Mouse (Mus musculus) ES-E14 (cell line): ENCODE measurements around the gene Lgals4. TPM values are rescaled to one million over a fixed set of nuclear protein-coding genes. Genes with fewer than 3 reads are reported as not detected.
"Not testable (repeated sequence)": the region's sequence is repeated elsewhere in the genome, so short reads cannot be mapped to it uniquely, and the experiment has no call there.

Experiments
- DNase-seq: peaks from one replicate; pipeline ENCODE4 v3.0.0-alpha.2; 2013; ENCODE audit warnings: low read depth, low spot score
- H3K27ac ChIP-seq: 2 replicates; pipeline ENCODE4 v1.5.1; 2012; ENCODE audit warnings: low read depth, mild to moderate bottlenecking, low read length, moderate library complexity, mixed read lengths; ENCODE audit not compliant: poor library complexity, insufficient read depth, severe bottlenecking
- H3K36me3 ChIP-seq: 2 replicates; pipeline ENCODE4 v1.6.1; 2012; ENCODE audit warnings: mild to moderate bottlenecking, low read length, moderate library complexity, mixed read lengths; ENCODE audit not compliant: control insufficient read depth, poor library complexity, insufficient read depth, severe bottlenecking
- H3K4me1 ChIP-seq, 2 experiments: fragments of 150-350 bp in 1 of 2; sonication (generic) in 1 of 2; 2 replicates each; pipeline ENCODE4 v1.6.1; 2012; ENCODE audit warnings: low read length in 2 of 2, mild to moderate bottlenecking in 1 of 2, mixed read lengths in 1 of 2; ENCODE audit not compliant: control insufficient read depth in 2 of 2, insufficient read depth in 2 of 2, poor library complexity in 1 of 2
- H3K4me3 ChIP-seq, 2 experiments: fragments of 150-350 bp in 1 of 2; sonication (generic) in 1 of 2; 2 replicates each; pipeline ENCODE4 v1.5.1; 2012; ENCODE audit warnings: low read length in 2 of 2, low read depth in 1 of 2, mild to moderate bottlenecking in 1 of 2, mixed read lengths in 1 of 2; ENCODE audit not compliant: insufficient read depth in 1 of 2, poor library complexity in 1 of 2, severe bottlenecking in 1 of 2
- H3K9ac ChIP-seq: 2 replicates; pipeline ENCODE4 v1.6.1; 2012; ENCODE audit warnings: low read depth, mild to moderate bottlenecking, low read length, mixed read lengths; ENCODE audit not compliant: poor library complexity, insufficient read depth, severe bottlenecking
- H3K9me3 ChIP-seq: fragments of 150-350 bp; sonication (generic); 2 replicates; pipeline ENCODE4 v1.6.1; 2012; ENCODE audit warnings: low read depth, mild to moderate bottlenecking, low read length; ENCODE audit not compliant: control insufficient read depth, insufficient read depth
- CHD2 ChIP-seq: IDR thresholded peaks from 2 replicates; pipeline ENCODE4 v1.6.1; 2014; ENCODE audit warnings: mild to moderate bottlenecking, low read depth, low read length, inconsistent platforms
- HCFC1 ChIP-seq: IDR thresholded peaks from 2 replicates; pipeline ENCODE4 v1.6.1; 2012; ENCODE audit warnings: low read length, inconsistent platforms, borderline replicate concordance; ENCODE audit not compliant: insufficient read depth
- MAFK ChIP-seq: IDR thresholded peaks from 2 replicates; pipeline ENCODE4 v1.6.1; 2014; ENCODE audit warnings: mild to moderate bottlenecking, low read depth, low read length, inconsistent platforms; ENCODE audit not compliant: insufficient read depth
- ZC3H11A ChIP-seq: IDR thresholded peaks from 2 replicates; pipeline ENCODE4 v1.6.1; 2012; ENCODE audit warnings: low read depth, mild to moderate bottlenecking, inconsistent platforms, low read length, borderline replicate concordance
- ZNF384 ChIP-seq: IDR thresholded peaks from 2 replicates; pipeline ENCODE4 v1.6.1; 2012; ENCODE audit warnings: low read depth, low read length, inconsistent platforms
- in situ Hi-C, 2 experiments: fragments of 600-800 bp; cut with MboI; formaldehyde crosslinking; loops; one replicate each; pipeline ENCODE4 v1.15.1; 2025; ENCODE audit warnings: low sequenced_read_pairs in 2 of 2, inconsistent platforms in 1 of 2; ENCODE audit not compliant: unreplicated experiment in 2 of 2
- total RNA-seq: library from RNA; depleted of rRNA; stranded (reverse); fragments of 300-350 nt; gene quantifications from 2 replicates; pipeline ENCODE4 v1.2.3, GENCODE M21; 2012; rRNA removed

Gene Lgals4
- total RNA-seq, 1 experiment, result 5.5 TPM

GRCm38 (mm10) chr7:28881199-28881598, 47.5 kb downstream of the Lgals4 start, which contains the start of gene Capn12:
Gene Capn12 (plus strand): TSS chr7:28881422.
- no peak within 1 kb of the TSS for H3K9ac ChIP-seq
- H3K36me3 ChIP-seq, result no peaks in the 10 kb centered on the region; the same call in 1 of the 2 replicates
- peaks cover 0 to 25% of the 10 kb centered on the region in 2 experiments; a peak in 2 of 4 replicates for H3K4me1 ChIP-seq
- no peak for TF ChIP-seq CHD2
- no peak for TF ChIP-seq MAFK
- no peak for TF ChIP-seq ZC3H11A
- no peak for TF ChIP-seq HCFC1
- no peak for TF ChIP-seq ZNF384
- H3K4me3 ChIP-seq, result no peak within 1 kb of the TSS
- H3K27ac ChIP-seq, result no peak within 1 kb of the TSS
- DNase-seq, result no peak
- H3K9me3 ChIP-seq, result no peaks in the 10 kb centered on the region
- in situ Hi-C loops, result no loop called here

DNA sequence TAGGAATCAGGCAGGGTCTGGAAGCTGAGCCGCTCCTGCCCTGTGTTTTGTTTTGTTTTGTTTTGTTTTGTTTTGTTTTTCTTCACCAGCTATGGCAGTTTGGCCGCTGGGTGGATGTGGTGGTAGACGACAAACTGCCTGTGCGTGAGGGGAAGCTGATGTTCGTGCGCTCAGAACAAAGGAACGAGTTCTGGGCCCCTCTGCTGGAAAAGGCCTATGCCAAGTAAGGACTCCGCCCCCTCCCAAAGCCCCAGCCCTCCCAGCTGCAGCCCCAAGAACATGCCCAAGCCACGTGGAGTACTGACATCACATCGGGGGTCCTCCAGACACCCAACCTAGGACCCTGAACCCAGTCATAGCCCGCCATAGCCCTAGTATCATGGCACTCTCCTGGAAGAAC, 49.4 kb downstream of the Lgals4 start:
- Histone ChIP-seq H3K4me3 (no peak overlapping the region), H3K27ac (no peak overlapping the region), H3K36me3 (no peaks in the 10 kb centered on the region; the same call in 1 of the 2 replicates), H3K9me3 (no peaks in the 10 kb centered on the region), H3K9ac (no peak overlapping the region), H3K4me1 (peaks cover 0 to 24% of the 10 kb centered on the region in 2 experiments; a peak in 2 of 4 replicates)
- TF ChIP-seq MAFK (no peak), ZC3H11A (no peak), HCFC1 (no peak), CHD2 (no peak)
- in situ Hi-C loops, result no loop called here
- DNase-seq, result no peak

DNA sequence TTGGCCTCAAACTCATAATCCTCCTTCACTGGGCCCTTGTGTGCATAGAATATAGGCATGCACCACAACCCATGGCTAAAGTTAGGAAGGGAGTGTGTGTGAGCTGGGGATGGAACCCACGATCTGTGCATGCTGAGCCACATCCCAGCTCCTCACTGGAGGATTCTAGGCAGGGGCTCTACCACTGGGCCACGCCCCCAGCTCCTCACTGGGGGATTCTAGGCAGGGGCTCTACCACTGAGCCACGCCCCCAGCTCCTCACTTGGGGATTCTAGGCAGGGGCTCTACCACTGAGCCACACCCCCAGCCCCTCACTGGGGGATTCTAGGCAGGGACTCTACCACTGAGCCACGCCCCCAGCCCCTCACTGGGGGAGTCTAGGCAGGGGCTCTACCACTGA, 50.0 kb downstream of the Lgals4 start:
- H3K9ac ChIP-seq, DNase-seq, H3K9me3 ChIP-seq, H3K4me3 ChIP-seq, H3K36me3 ChIP-seq, H3K27ac ChIP-seq, in situ Hi-C loops: not testable (repeated sequence)
- H3K4me1 ChIP-seq, result peaks cover 0 to 24% of the 10 kb centered on the region in 2 experiments; a peak in 2 of 4 replicates

- in situ Hi-C loops, result no loop called here
- no peaks in the 10 kb centered on the region for H3K9me3 ChIP-seq
- H3K4me1 ChIP-seq, result peaks cover 0 to 7% of the 10 kb centered on the region in 2 experiments; a peak in 2 of 4 replicates
- DNase-seq, result peak; percentile 40
- peaks cover 5% of the 10 kb centered on the region for H3K36me3 ChIP-seq
- H3K27ac ChIP-seq, result no peak overlapping the region
- no peak for TF ChIP-seq HCFC1
- no peak for TF ChIP-seq CHD2
- TF ChIP-seq ZNF384, result no peak
- TF ChIP-seq MAFK, result no peak
- TF ChIP-seq ZC3H11A, result no peak
- H3K4me3 ChIP-seq, result no peak overlapping the region
- H3K9ac ChIP-seq, result no peak overlapping the region
Observed at GRCm38 (mm10) chr7:28886486-28886885, 52.8 kb downstream of the Lgals4 start.

- in situ Hi-C loops, result no loop called here
- no peak overlapping the region for H3K27ac ChIP-seq
- peaks cover 0 to 5% of the 10 kb centered on the region in 2 experiments; a peak in 1 of 4 replicates for H3K4me1 ChIP-seq
- H3K9ac ChIP-seq, result 0 out of 2 replicates have a peak overlapping the region, but pooled peaks have one; percentile 36
- DNase-seq, result no peak
- peaks cover 25% of the 10 kb centered on the region for H3K36me3 ChIP-seq
- peak overlapping the region; percentile 58 to 76 for H3K4me3 ChIP-seq
- no peaks in the 10 kb centered on the region for H3K9me3 ChIP-seq
- no peak for TF ChIP-seq HCFC1
- TF ChIP-seq ZNF384, result no peak
- TF ChIP-seq CHD2, result no peak
- TF ChIP-seq ZC3H11A, result no peak
- TF ChIP-seq MAFK, result no peak
Observed at GRCm38 (mm10) chr7:28888701-28889161, 55.1 kb downstream of the Lgals4 start.

Other genes with a start within 250 kb of the Lgals4 start
- 26.9 and 30.3 TPM in 2 replicates for gene Samd4b, start 235.7 kb upstream of the Lgals4 start, total RNA-seq
- gene Pak4, start 235.7 kb upstream of the Lgals4 start, total RNA-seq, result 31.9 and 32.2 TPM in 2 replicates
- 1.6 and 2.5 TPM in 2 replicates for gene Acp7, start 202.5 kb upstream of the Lgals4 start, total RNA-seq
- gene Fbxo27, start 141.0 kb upstream of the Lgals4 start, total RNA-seq, result 5.8 and 5.9 TPM in 2 replicates
- 5.9 and 6.6 TPM in 2 replicates for gene Fbxo17, start 117.0 kb upstream of the Lgals4 start, total RNA-seq
- 102 and 105 TPM in 2 replicates for gene Mrps12, start 92.0 kb upstream of the Lgals4 start, total RNA-seq
- 25.2 and 27.9 TPM in 2 replicates for gene Sars2, start 91.9 kb upstream of the Lgals4 start, total RNA-seq
- not detected in 2 replicates for gene Ccer2, start 77.7 kb upstream of the Lgals4 start, total RNA-seq
- 11.7 and 14.8 TPM in 2 replicates for gene Sirt2, start 67.1 kb upstream of the Lgals4 start, total RNA-seq
- 17.7 and 20.1 TPM in 2 replicates for gene Nfkbib, start 66.3 kb upstream of the Lgals4 start, total RNA-seq
- gene Rinl, start 44.9 kb upstream of the Lgals4 start, total RNA-seq, result 17.2 and 18.9 TPM in 2 replicates
- gene Hnrnpl, start 25.3 kb upstream of the Lgals4 start, total RNA-seq, result 464 and 530 TPM in 2 replicates
- gene Ech1, start 8.6 kb upstream of the Lgals4 start, total RNA-seq, result 64.1 and 75.6 TPM in 2 replicates
- gene Lgals7, start 30.0 kb downstream of the Lgals4 start, total RNA-seq, result 0.42 and 0.89 TPM in 2 replicates
- 2.0 and 2.1 TPM in 2 replicates for gene Capn12, start 47.6 kb downstream of the Lgals4 start, total RNA-seq
- 566 and 627 TPM in 2 replicates for gene Actn4, start 128.5 kb downstream of the Lgals4 start, total RNA-seq
- 474 and 500 TPM in 2 replicates for gene Eif3k, start 148.0 kb downstream of the Lgals4 start, total RNA-seq
- gene Map4k1, start 148.2 kb downstream of the Lgals4 start, total RNA-seq, result 14.8 and 15.6 TPM in 2 replicates